Mouse (Mus musculus) liver, embryonic 12.5 days (tissue): ENCODE measurements around the gene Fyttd1. TPM values are rescaled to one million over a fixed set of nuclear protein-coding genes. Genes with fewer than 3 reads are reported as not detected.

ENCODE experiments used
- ATAC-seq: fragments of 200-750 bp; cut with Nextera tagmentation; 2 replicates; pipeline ENCODE4 v1.8.0; 2017; ENCODE audit warnings: moderate number of reproducible peaks, mild to moderate bottlenecking, moderate library complexity
- H3K27ac ChIP-seq: fragments of 300-500 bp; sonication (generic); 2 replicates; pipeline ENCODE4 v1.5.1; 2016; ENCODE audit warnings: mild to moderate bottlenecking
- H3K27me3 ChIP-seq: fragments of 300-500 bp; sonication (generic); replicated peaks from 2 replicates; pipeline ENCODE4 v1.6.1; 2016; ENCODE audit warnings: mild to moderate bottlenecking, moderate library complexity
- H3K36me3 ChIP-seq: fragments of 300-500 bp; sonication (generic); 2 replicates; pipeline ENCODE4 v1.6.1; 2016; ENCODE audit warnings: mild to moderate bottlenecking, moderate library complexity
- H3K4me1 ChIP-seq: fragments of 300-500 bp; sonication (generic); 2 replicates; pipeline ENCODE4 v1.6.1; 2016
- H3K4me2 ChIP-seq: fragments of 300-500 bp; sonication (generic); 2 replicates; pipeline ENCODE4 v1.6.1; 2016; ENCODE audit warnings: mild to moderate bottlenecking, moderate library complexity
- H3K4me3 ChIP-seq: fragments of 300-500 bp; sonication (generic); 2 replicates; pipeline ENCODE4 v1.5.1; 2016; ENCODE audit warnings: mild to moderate bottlenecking, moderate library complexity
- H3K9ac ChIP-seq: fragments of 300-500 bp; sonication (generic); 2 replicates; pipeline ENCODE4 v1.6.1; 2016; ENCODE audit warnings: mild to moderate bottlenecking, moderate library complexity
- H3K9me3 ChIP-seq: fragments of 300-500 bp; sonication (generic); replicated peaks from 2 replicates; pipeline ENCODE4 v1.6.1; 2016; ENCODE audit warnings: mild to moderate bottlenecking, moderate library complexity
- WGBS: fragments of 180-500 bp; shearing (Covaris S2); methylation state at CpG from one replicate; pipeline ENCODE4 v1.1.7; 2016; ENCODE audit not compliant: insufficient replicate concordance; 5-methylcytosine and 5-hydroxymethylcytosine counted together
- polyA plus RNA-seq: library from polyadenylated mRNA; unstranded; fragments of >200 nt; fragmentation: Nextera tagmentation; extraction: Ambion mirVana; gene quantifications from 2 replicates; pipeline ENCODE4 v1.2.1, GENCODE M21; 2016

Gene Fyttd1
- 45.7 and 50.7 TPM in 2 replicates for polyA plus RNA-seq

GRCm38 (mm10) chr16:32877343-32878156 is at the start of gene Fyttd1, which contains the start of gene Rubcn:
Gene Fyttd1 (plus strand): TSS chr16:32877500.
Gene Rubcn (minus strand): TSS chr16:32877766.
- WGBS = under 1% methylated on average over 80 of the region's 83 CpGs
- Histone ChIP-seq H3K4me3 (peak within 1 kb of the TSS; percentile 76), H3K9ac (peak within 1 kb of the TSS; percentile 92)

GRCm38 (mm10) chr16:32829104-32829503 is 48.2 kb upstream of the Fyttd1 start:
- no peak for ATAC-seq
- Histone ChIP-seq H3K4me1 (no peaks in the 10 kb centered on the region), H3K9me3 (no peaks in the 10 kb centered on the region), H3K4me2 (no peak overlapping the region), H3K4me3 (no peak overlapping the region), H3K36me3 (peaks cover 48% of the 10 kb centered on the region), H3K27ac (no peak overlapping the region), H3K27me3 (no peaks in the 10 kb centered on the region), H3K9ac (no peak overlapping the region)
- 85% methylated on average over 11 of the region's 11 CpGs for WGBS

More at GRCm38 (mm10) chr16:32877343-32878156, at the start of gene Fyttd1, which contains the start of gene Rubcn:
- H3K36me3 ChIP-seq = no peaks in the 10 kb centered on the region
- ATAC-seq = peak; percentile 96
- peaks cover 24% of the 10 kb centered on the region for H3K4me1 ChIP-seq
- no peaks in the 10 kb centered on the region for H3K9me3 ChIP-seq
- peak within 1 kb of the TSS; percentile 70 for H3K27ac ChIP-seq
- peaks cover 5% of the 10 kb centered on the region; the same call in 1 of the 2 replicates for H3K27me3 ChIP-seq
- peak within 1 kb of the TSS; percentile 98 for H3K4me2 ChIP-seq

- Histone ChIP-seq H3K27ac (no peak overlapping the region), H3K9me3 (no peaks in the 10 kb centered on the region), H3K4me1 (no peaks in the 10 kb centered on the region), H3K4me3 (no peak overlapping the region), H3K27me3 (no peaks in the 10 kb centered on the region), H3K4me2 (no peak overlapping the region), H3K9ac (no peak overlapping the region), H3K36me3 (peaks cover 44% of the 10 kb centered on the region)
- no peak for ATAC-seq
- whole genome bisulfite sequencing = 75% methylated on average over 4 of the region's 4 CpGs
These were observed 45.8 kb upstream of the Fyttd1 start for GRCm38 (mm10) chr16:32831501-32831900.

DNA sequence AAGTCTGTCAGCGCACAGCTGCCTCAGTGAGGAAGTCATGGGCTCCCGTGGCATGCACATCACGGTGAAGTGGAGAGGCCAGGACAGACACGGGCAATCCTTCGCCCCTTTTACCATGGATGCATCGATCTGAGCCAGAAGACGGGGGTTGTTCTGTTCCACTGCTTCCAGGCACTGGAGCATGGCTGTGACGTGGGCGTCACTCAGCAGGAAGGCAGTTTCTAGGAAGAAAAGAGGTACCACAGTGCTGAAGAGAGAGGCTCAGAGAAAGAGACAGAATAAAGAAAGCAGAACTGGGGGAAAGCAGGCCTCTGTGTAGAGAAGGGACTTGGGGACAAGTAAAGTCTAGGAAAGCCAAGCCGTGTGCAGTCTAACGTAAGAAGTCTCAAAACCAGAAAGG is 30.2 kb upstream of the Fyttd1 start:
- H3K36me3 ChIP-seq = peaks cover 61% of the 10 kb centered on the region
- no peak for ATAC-seq
- no peak overlapping the region for H3K4me2 ChIP-seq
- H3K4me3 ChIP-seq = no peak overlapping the region
- H3K4me1 ChIP-seq = no peaks in the 10 kb centered on the region
- H3K9ac ChIP-seq = no peak overlapping the region
- 85% methylated on average over 11 of the region's 11 CpGs for WGBS
- no peak overlapping the region for H3K27ac ChIP-seq
- no peaks in the 10 kb centered on the region for H3K27me3 ChIP-seq
- no peaks in the 10 kb centered on the region for H3K9me3 ChIP-seq

- Histone ChIP-seq H3K4me3 (no peak overlapping the region), H3K4me2 (no peak overlapping the region), H3K27ac (no peak overlapping the region), H3K4me1 (peaks cover 9% of the 10 kb centered on the region), H3K9ac (no peak overlapping the region), H3K27me3 (no peaks in the 10 kb centered on the region), H3K36me3 (peaks cover 45% of the 10 kb centered on the region), H3K9me3 (no peaks in the 10 kb centered on the region)
- ATAC-seq = no peak
- whole genome bisulfite sequencing = 77% methylated on average over 11 of the region's 11 CpGs
These were observed 28.1 kb upstream of the Fyttd1 start for GRCm38 (mm10) chr16:32849042-32849830.

DNA sequence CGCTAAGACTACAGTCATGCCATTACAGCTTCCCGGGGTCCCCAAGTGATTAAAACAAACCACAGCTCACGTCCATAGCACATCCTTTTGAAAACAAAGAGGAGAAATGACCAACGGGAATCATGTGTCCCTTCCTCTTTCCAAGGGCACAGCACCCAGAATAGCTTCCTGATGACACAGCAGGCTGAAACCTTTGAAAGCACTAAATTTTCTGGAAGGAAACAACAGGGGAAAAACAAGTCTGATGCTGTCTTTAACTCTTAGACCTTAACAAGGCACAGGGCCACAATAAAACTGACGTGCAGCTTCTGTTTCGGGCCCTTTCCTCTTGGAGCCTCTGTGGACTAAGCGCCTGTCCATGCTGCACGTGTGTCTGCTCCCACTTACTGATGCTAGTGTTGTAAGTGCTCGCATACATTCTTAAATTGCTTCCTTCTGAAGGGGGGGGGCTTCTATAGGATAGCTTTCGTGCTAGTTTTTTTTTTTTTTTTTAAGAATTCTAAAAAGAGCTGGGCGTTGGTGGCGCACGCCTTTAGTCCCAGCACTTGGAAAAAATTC is 23.7 kb upstream of the Fyttd1 start:
- no peak for ATAC-seq
- Histone ChIP-seq H3K9ac (no peak overlapping the region), H3K27ac (no peak overlapping the region; the same call in 1 of the 2 replicates), H3K4me1 (peaks cover 20% of the 10 kb centered on the region), H3K9me3 (no peaks in the 10 kb centered on the region), H3K36me3 (peaks cover 9% of the 10 kb centered on the region), H3K4me2 (no peak overlapping the region), H3K4me3 (no peak overlapping the region), H3K27me3 (no peaks in the 10 kb centered on the region)
- WGBS = 50% methylated on average over 13 of the region's 13 CpGs

DNA sequence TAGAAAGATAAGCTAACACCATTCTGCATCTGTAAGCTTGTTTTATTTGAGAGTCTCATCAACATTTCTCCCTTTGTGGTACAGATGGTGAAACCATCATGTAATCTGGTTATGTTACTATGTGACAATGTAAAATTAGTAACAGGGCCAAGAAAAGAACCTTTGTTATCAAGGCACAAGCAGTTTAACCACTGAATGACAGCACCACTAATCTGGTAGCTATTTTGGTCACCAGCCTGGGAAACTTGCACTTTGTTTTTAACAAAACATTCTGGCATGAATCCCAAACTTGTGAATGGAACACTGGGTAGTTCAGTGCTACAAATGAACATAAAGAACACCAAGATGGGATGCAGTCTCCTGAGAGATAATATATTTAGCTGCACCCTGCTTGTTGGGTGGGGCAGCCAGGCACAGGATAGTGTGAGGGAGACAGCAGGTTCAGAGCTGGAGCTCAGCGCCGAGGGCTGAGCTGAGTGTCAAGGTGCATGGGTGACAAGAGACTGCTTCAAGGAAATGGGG is 23.2 kb upstream of the Fyttd1 start:
- H3K36me3 ChIP-seq = peaks cover 5% of the 10 kb centered on the region
- H3K4me1 ChIP-seq = peaks cover 23% of the 10 kb centered on the region
- no peaks in the 10 kb centered on the region for H3K27me3 ChIP-seq
- H3K9me3 ChIP-seq = no peaks in the 10 kb centered on the region
- H3K4me3 ChIP-seq = no peak overlapping the region
- H3K9ac ChIP-seq = no peak overlapping the region
- 0 out of 2 replicates have a peak overlapping the region, but pooled peaks have one; percentile 13 for H3K4me2 ChIP-seq
- peak overlapping the region; percentile 8; the same call in 1 of the 2 replicates for H3K27ac ChIP-seq
- ATAC-seq = no peak
- WGBS = 13% methylated on average over 2 of the region's 2 CpGs

GRCm38 (mm10) chr16:32856751-32857150 is 20.5 kb upstream of the Fyttd1 start:
- no peak for ATAC-seq
- peaks cover 23% of the 10 kb centered on the region for H3K4me1 ChIP-seq
- H3K9me3 ChIP-seq = no peaks in the 10 kb centered on the region
- H3K27ac ChIP-seq = no peak overlapping the region
- no peak overlapping the region for H3K9ac ChIP-seq
- no peaks in the 10 kb centered on the region for H3K27me3 ChIP-seq
- peaks cover 9% of the 10 kb centered on the region; the same call in 1 of the 2 replicates for H3K36me3 ChIP-seq
- 77% methylated on average over 3 of the region's 3 CpGs for WGBS
- no peak overlapping the region for H3K4me2 ChIP-seq
- no peak overlapping the region for H3K4me3 ChIP-seq

GRCm38 (mm10) chr16:32858356-32858755 is 18.9 kb upstream of the Fyttd1 start:
- Histone ChIP-seq H3K27me3 (no peaks in the 10 kb centered on the region), H3K4me3 (no peak overlapping the region), H3K36me3 (peaks cover 9% of the 10 kb centered on the region; the same call in 1 of the 2 replicates), H3K27ac (no peak overlapping the region), H3K9ac (no peak overlapping the region), H3K9me3 (no peaks in the 10 kb centered on the region), H3K4me2 (no peak overlapping the region), H3K4me1 (peaks cover 21% of the 10 kb centered on the region)
- 56% methylated on average over 4 of the region's 4 CpGs for whole genome bisulfite sequencing
- ATAC-seq = no peak

- H3K9me3 ChIP-seq = no peaks in the 10 kb centered on the region
- no peak overlapping the region for H3K4me3 ChIP-seq
- peaks cover 9% of the 10 kb centered on the region; the same call in 1 of the 2 replicates for H3K36me3 ChIP-seq
- H3K27me3 ChIP-seq = no peaks in the 10 kb centered on the region
- no peak for ATAC-seq
- no peak overlapping the region for H3K4me2 ChIP-seq
- H3K4me1 ChIP-seq = peaks cover 16% of the 10 kb centered on the region
- no peak overlapping the region for H3K27ac ChIP-seq
- WGBS = 58% methylated on average over 12 of the region's 12 CpGs
- H3K9ac ChIP-seq = no peak overlapping the region
These were observed 18.3 kb upstream of the Fyttd1 start for GRCm38 (mm10) chr16:32858771-32859636.
